Mouse (Mus musculus) mouse embryonic stem cell (cell line): Measurements from ENCODE around the gene Arxes2.
"Not testable (repeated sequence)": the region's sequence is repeated elsewhere in the genome, so short reads cannot be mapped to it uniquely, and the experiment has no call there.

Experiments
- in situ Hi-C, 2 experiments: fragments of 300-500 bp; cut with MboI; formaldehyde crosslinking; loops; 1 replicate in 1 of 2; 3 replicates in 1 of 2; pipeline ENCODE4 v1.14.3; 2019 to 2020; ENCODE audit warnings: low sequenced_read_pairs in 2 of 2, low pct_unique_long_range_greater_than_20kb in 1 of 2, mixed read lengths in 1 of 2; ENCODE audit not compliant: unreplicated experiment in 1 of 2

Arxes2 gene

GRCm38 (mm10) chrX:135993664-135994119 is at the start of gene Arxes2:
Gene Arxes2, plus strand, starts transcription at chrX:135993824.
- in situ Hi-C loops = not testable (repeated sequence)

GRCm38 (mm10) chrX:135948699-135949437 is 44.8 kb upstream of the Arxes2 start:
- in situ Hi-C loops = no loop called here

- in situ Hi-C loops = no loop called here
Observed at GRCm38 (mm10) chrX:135956988-135957690, 36.5 kb upstream of the Arxes2 start.

GRCm38 (mm10) chrX:135957691-135958081 is 35.9 kb upstream of the Arxes2 start:
- in situ Hi-C loops = no loop called here

GRCm38 (mm10) chrX:135958589-135959225 is 34.9 kb upstream of the Arxes2 start:
- in situ Hi-C loops = no loop called here

GRCm38 (mm10) chrX:135959536-135959935 is 34.1 kb upstream of the Arxes2 start:
- in situ Hi-C loops = no loop called here

- in situ Hi-C loops = no loop called here
Observed at GRCm38 (mm10) chrX:135962342-135962741, 31.3 kb upstream of the Arxes2 start.

GRCm38 (mm10) chrX:135963130-135963529 is 30.5 kb upstream of the Arxes2 start:
- in situ Hi-C loops = no loop called here

GRCm38 (mm10) chrX:135963629-135964028 is 30.0 kb upstream of the Arxes2 start:
- in situ Hi-C loops = no loop called here

- in situ Hi-C loops = loop anchor here (5.0 to 10.0 kb wide), 2 partner anchors 167 to 169 kb away; no protein-coding TSS in a partner anchor
Observed at GRCm38 (mm10) chrX:135973597-135974423, 19.8 kb upstream of the Arxes2 start.

- in situ Hi-C loops = loop anchor here (5.0 to 10.0 kb wide), 2 partner anchors 167 to 170 kb away; no protein-coding TSS in a partner anchor
Observed at GRCm38 (mm10) chrX:135974424-135975225, 19.0 kb upstream of the Arxes2 start.

GRCm38 (mm10) chrX:135975226-135975552 is 18.4 kb upstream of the Arxes2 start:
- in situ Hi-C loops = loop anchor here in 1 of 2 experiments (10.0 kb wide), 1 partner anchor 170 kb away; no protein-coding TSS in a partner anchor

GRCm38 (mm10) chrX:135984539-135985260 is 8.9 kb upstream of the Arxes2 start:
- in situ Hi-C loops = no loop called here

- in situ Hi-C loops = no loop called here
Observed at GRCm38 (mm10) chrX:135986267-135986666, 7.4 kb upstream of the Arxes2 start.

- in situ Hi-C loops = no loop called here
Observed at GRCm38 (mm10) chrX:135990661-135991060, 3.0 kb upstream of the Arxes2 start.

GRCm38 (mm10) chrX:135993192-135993594 is 431 bp upstream of the Arxes2 start:
- in situ Hi-C loops = not testable (repeated sequence)

GRCm38 (mm10) chrX:136007199-136007843 is 13.7 kb downstream of the Arxes2 start:
- in situ Hi-C loops = no loop called here
